Mouse (Mus musculus): ENCODE data around the gene Skap1. TPM values are rescaled to one million over a fixed set of nuclear protein-coding genes. Genes with fewer than 3 reads are reported as not detected.
A peak's percentile ranks its signal among the peaks of the same experiment; 100 is the strongest.

Skap1 gene
- total and polyA plus RNA-seq, 3 experiments: not detected

DNA sequence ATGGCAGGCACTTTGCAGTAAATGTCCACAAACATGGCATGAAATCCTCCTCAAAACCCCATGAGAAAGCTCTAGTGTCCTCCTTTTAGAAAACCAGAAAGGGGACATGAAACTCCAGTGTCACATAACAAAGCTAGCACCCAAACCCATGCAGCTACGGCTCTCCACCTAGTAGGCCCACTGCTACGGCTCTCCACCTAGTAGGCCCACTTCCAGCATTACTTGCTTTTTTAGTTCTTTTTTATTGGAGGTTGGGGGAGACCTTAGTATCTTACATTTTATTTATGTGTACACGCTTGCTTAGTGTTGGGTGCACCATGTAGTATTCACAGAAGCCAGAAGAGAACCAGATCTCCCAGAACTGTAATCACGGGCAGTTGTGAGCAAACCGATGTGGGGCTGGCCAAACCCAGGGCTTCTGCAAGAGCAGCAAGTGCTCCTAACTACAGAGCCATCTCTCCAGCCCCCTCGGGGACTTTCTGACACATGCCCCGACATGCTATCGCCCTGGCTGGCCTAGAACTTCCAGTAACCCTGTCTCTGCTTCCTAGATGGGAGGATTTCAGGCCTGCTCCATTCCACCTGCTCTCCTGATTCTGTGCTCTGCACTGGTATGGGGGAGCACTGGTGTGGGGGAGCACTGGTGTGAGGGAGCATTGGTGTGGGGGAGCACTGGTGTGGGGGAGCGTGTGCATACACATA is 307.0 kb downstream of the Skap1 start:
- Histone ChIP-seq H3K4me3 (ENCODE audit: control insufficient read depth in 1 of 2, insufficient read depth in 1 of 2, low read depth in 2 of 2, low read length in 2 of 2) (no peak overlapping the region), H3K9ac (ENCODE audit: control insufficient read depth, low read depth, low read length, poor library complexity, severe bottlenecking) (no peak overlapping the region), H3K4me1 (ENCODE audit: control insufficient read depth in 1 of 2, insufficient read depth in 2 of 2, low read length in 2 of 2) (no peaks in the 10 kb centered on the region; a peak in 1 of 4 replicates), H3K79me2 (ENCODE audit: control insufficient read depth, insufficient read depth, low read length, poor library complexity) (no peaks in the 10 kb centered on the region; the same call in 1 of the 2 replicates), H3K27ac (ENCODE audit: control insufficient read depth, low read depth, low read length) (no peak overlapping the region), H3K9me3 (replicated peaks; ENCODE audit: insufficient read depth, low read length) (no peaks in the 10 kb centered on the region), H3K36me3 (ENCODE audit: control insufficient read depth in 1 of 2, insufficient read depth in 2 of 2, low read length in 2 of 2) (peaks cover 0 to 5% of the 10 kb centered on the region in 2 experiments; a peak in 2 of 4 replicates), H3K27me3 (ENCODE audit: control insufficient read depth in 1 of 2, insufficient read depth in 2 of 2, low read length in 2 of 2) (no peaks in the 10 kb centered on the region)
- TF ChIP-seq RAD21 (IDR thresholded peaks at IDR 0.05; ENCODE audit: low read depth, low read length): no peak
- no peak for TF ChIP-seq CTCF (IDR thresholded peaks at IDR 0.05 in 2 of 3, conservative IDR thresholded peaks at IDR 0.05 in 1 of 3; ENCODE audit: control insufficient read depth in 1 of 3, insufficient read depth in 1 of 3, low read depth in 2 of 3, low read length in 3 of 3, poor library complexity in 1 of 3, severe bottlenecking in 1 of 3)
- TF ChIP-seq POLR2AphosphoS5 (IDR thresholded peaks at IDR 0.05; ENCODE audit: borderline replicate concordance, low read depth, low read length): no peak
- TF ChIP-seq MAFK (IDR thresholded peaks at IDR 0.05; ENCODE audit: borderline replicate concordance, low read depth, low read length): no peak
- TF ChIP-seq ETS1 (IDR thresholded peaks at IDR 0.05; ENCODE audit: low read depth, low read length): no peak
- TF ChIP-seq ZKSCAN1 (IDR thresholded peaks at IDR 0.05; ENCODE audit: low read depth, low read length): peak; percentile 78; the same call in 1 of the 2 replicates
- TF ChIP-seq USF2 (IDR thresholded peaks at IDR 0.05; ENCODE audit: borderline replicate concordance in 1 of 2, insufficient read depth in 1 of 2, low read depth in 1 of 2, low read length in 2 of 2): no peak
- DNase-seq (ENCODE audit: low read depth, low spot score): no peak

DNA sequence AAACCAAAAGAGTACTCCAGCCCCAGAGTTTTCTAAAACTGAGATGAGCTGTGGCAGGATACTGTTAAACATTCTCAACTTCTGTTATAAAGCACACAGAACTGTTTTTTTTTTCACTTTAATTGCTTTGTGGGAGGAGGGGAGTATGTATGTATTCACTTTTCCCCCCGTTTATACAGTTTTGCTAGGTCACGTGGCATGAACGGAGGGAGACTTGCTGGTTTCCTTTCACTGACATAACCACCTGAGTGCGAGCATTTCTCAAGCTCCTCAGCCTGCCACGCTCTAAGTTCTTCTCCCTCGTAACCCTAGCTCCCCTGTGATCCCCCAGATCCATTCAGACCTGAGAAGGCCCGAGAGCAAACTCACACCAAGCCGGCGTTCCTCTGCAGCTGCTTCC is 308.0 kb downstream of the Skap1 start:
- no peak for DNase-seq (ENCODE audit: low read depth, low spot score)
- peaks cover 0 to 5% of the 10 kb centered on the region in 2 experiments; a peak in 3 of 4 replicates for H3K36me3 ChIP-seq (ENCODE audit: control insufficient read depth in 1 of 2, insufficient read depth in 2 of 2, low read length in 2 of 2)
- H3K4me1 ChIP-seq (ENCODE audit: control insufficient read depth in 1 of 2, insufficient read depth in 2 of 2, low read length in 2 of 2): no peaks in the 10 kb centered on the region; a peak in 2 of 4 replicates
- no peak overlapping the region for H3K9ac ChIP-seq (ENCODE audit: control insufficient read depth, low read depth, low read length, poor library complexity, severe bottlenecking)
- TF ChIP-seq UBTF (IDR thresholded peaks at IDR 0.05; ENCODE audit: borderline replicate concordance, insufficient read depth, low read depth, low read length): no peak
- peaks cover 6% of the 10 kb centered on the region for H3K79me2 ChIP-seq (ENCODE audit: control insufficient read depth, insufficient read depth, low read length, poor library complexity)
- H3K4me3 ChIP-seq (ENCODE audit: control insufficient read depth in 1 of 2, insufficient read depth in 1 of 2, low read depth in 2 of 2, low read length in 2 of 2): no peak overlapping the region
- H3K9me3 ChIP-seq (replicated peaks; ENCODE audit: insufficient read depth, low read length): no peaks in the 10 kb centered on the region
- no peaks in the 10 kb centered on the region for H3K27me3 ChIP-seq (ENCODE audit: control insufficient read depth in 1 of 2, insufficient read depth in 2 of 2, low read length in 2 of 2)
- H3K27ac ChIP-seq (ENCODE audit: control insufficient read depth, low read depth, low read length): no peak overlapping the region

DNA sequence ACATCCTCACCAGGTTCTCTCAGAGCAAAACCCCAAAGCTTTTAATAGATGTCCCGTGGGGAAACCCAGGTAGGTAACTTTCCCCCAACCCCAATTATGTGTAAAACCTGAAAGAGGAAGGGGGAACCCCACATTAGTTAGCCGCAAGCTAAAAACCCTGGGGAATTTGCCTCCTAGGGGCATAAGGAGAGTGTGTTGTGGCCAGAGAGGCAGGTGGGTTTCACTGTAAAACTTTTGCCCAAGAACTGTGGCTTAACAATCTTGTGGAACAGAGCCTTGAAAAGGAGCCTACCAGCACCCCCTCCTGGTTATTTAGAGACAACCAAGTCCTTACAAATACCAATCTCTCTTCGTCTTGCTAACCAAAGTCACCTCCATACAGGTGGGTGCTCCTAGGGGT is 310.1 kb downstream of the Skap1 start:
- Histone ChIP-seq H3K27ac (ENCODE audit: control insufficient read depth, low read depth, low read length) (no peak overlapping the region), H3K36me3 (ENCODE audit: control insufficient read depth in 1 of 2, insufficient read depth in 2 of 2, low read length in 2 of 2) (peaks cover 5 to 6% of the 10 kb centered on the region in 2 experiments; a peak in 3 of 4 replicates), H3K4me1 (ENCODE audit: control insufficient read depth in 1 of 2, insufficient read depth in 2 of 2, low read length in 2 of 2) (no peaks in the 10 kb centered on the region; a peak in 2 of 4 replicates), H3K9ac (ENCODE audit: control insufficient read depth, low read depth, low read length, poor library complexity, severe bottlenecking) (no peak overlapping the region), H3K79me2 (ENCODE audit: control insufficient read depth, insufficient read depth, low read length, poor library complexity) (peaks cover 7% of the 10 kb centered on the region), H3K27me3 (ENCODE audit: control insufficient read depth in 1 of 2, insufficient read depth in 2 of 2, low read length in 2 of 2) (no peaks in the 10 kb centered on the region), H3K9me3 (replicated peaks; ENCODE audit: insufficient read depth, low read length) (no peaks in the 10 kb centered on the region), H3K4me3 (ENCODE audit: control insufficient read depth in 1 of 2, insufficient read depth in 1 of 2, low read depth in 2 of 2, low read length in 2 of 2) (no peak overlapping the region)
- no peak for TF ChIP-seq RAD21 (IDR thresholded peaks at IDR 0.05; ENCODE audit: low read depth, low read length)
- no peak for TF ChIP-seq POLR2AphosphoS5 (IDR thresholded peaks at IDR 0.05; ENCODE audit: borderline replicate concordance, low read depth, low read length)
- TF ChIP-seq CTCF (IDR thresholded peaks at IDR 0.05 in 2 of 3, conservative IDR thresholded peaks at IDR 0.05 in 1 of 3; ENCODE audit: control insufficient read depth in 1 of 3, insufficient read depth in 1 of 3, low read depth in 2 of 3, low read length in 3 of 3, poor library complexity in 1 of 3, severe bottlenecking in 1 of 3): peak in 2 of 3 experiments; percentile 20 to 42; a peak in 2 of 6 replicates
- TF ChIP-seq ZC3H11A (IDR thresholded peaks at IDR 0.05; ENCODE audit: low read depth, low read length): no peak
- no peak for TF ChIP-seq UBTF (IDR thresholded peaks at IDR 0.05; ENCODE audit: borderline replicate concordance, insufficient read depth, low read depth, low read length)
- no peak for TF ChIP-seq ZMIZ1 (IDR thresholded peaks at IDR 0.05; ENCODE audit: low read depth, low read length)
- TF ChIP-seq TCF12 (IDR thresholded peaks at IDR 0.05; ENCODE audit: low read depth, low read length): no peak
- TF ChIP-seq HCFC1 (IDR thresholded peaks at IDR 0.05; ENCODE audit: low read depth, low read length): no peak
- TF ChIP-seq MYB (IDR thresholded peaks at IDR 0.05; ENCODE audit: low read depth, low read length): no peak
- 0 out of 2 replicates have a peak, but pooled peaks have one; percentile 14 for TF ChIP-seq BHLHE40 (IDR thresholded peaks at IDR 0.05; ENCODE audit: borderline replicate concordance, low read depth, low read length)
- DNase-seq (ENCODE audit: low read depth, low spot score): peak; percentile 51
